Mouse (Mus musculus) limb, embryonic 14.5 days (tissue): ENCODE measurements around the gene Pacrg. TPM values are rescaled to one million over a fixed set of nuclear protein-coding genes. Genes with fewer than 3 reads are reported as not detected.

ENCODE experiments used
- ATAC-seq: fragments of 200-750 bp; cut with Nextera tagmentation; 2 replicates; pipeline ENCODE4 v1.8.0; 2017; ENCODE audit warnings: low read depth, moderate number of reproducible peaks, moderate TSS enrichment; ENCODE audit not compliant: low FRiP score
- DNase-seq: peaks from one replicate; pipeline ENCODE4 v3.0.0-alpha.2; 2015; ENCODE audit warnings: low spot score
- H3K27ac ChIP-seq: fragments of 300-500 bp; sonication (generic); replicated peaks from 2 replicates; pipeline ENCODE4 v1.5.1; 2014; ENCODE audit warnings: low read depth, mild to moderate bottlenecking, low read length, moderate library complexity, mixed read lengths
- H3K27me3 ChIP-seq: fragments of 300-500 bp; sonication (generic); 2 replicates; pipeline ENCODE4 v1.6.1; 2014; ENCODE audit warnings: low read length, mixed read lengths; ENCODE audit not compliant: control insufficient read depth, insufficient read depth
- H3K36me3 ChIP-seq: fragments of 300-500 bp; sonication (generic); 2 replicates; pipeline ENCODE4 v1.6.1; 2014; ENCODE audit warnings: mild to moderate bottlenecking, low read length, moderate library complexity, mixed read lengths; ENCODE audit not compliant: control insufficient read depth, insufficient read depth
- H3K4me1 ChIP-seq: fragments of 300-500 bp; sonication (generic); 2 replicates; pipeline ENCODE4 v1.6.1; 2014; ENCODE audit warnings: antibody characterized with exemption, low read length, mixed read lengths; ENCODE audit not compliant: control insufficient read depth, insufficient read depth
- H3K4me2 ChIP-seq: fragments of 300-500 bp; sonication (generic); replicated peaks from 2 replicates; pipeline ENCODE4 v1.6.1; 2014; ENCODE audit warnings: low read depth, mild to moderate bottlenecking, low read length, moderate library complexity; ENCODE audit not compliant: severe bottlenecking
- H3K4me3 ChIP-seq: fragments of 300-500 bp; sonication (generic); replicated peaks from 2 replicates; pipeline ENCODE4 v1.5.1; 2014; ENCODE audit warnings: low read length
- H3K9ac ChIP-seq: fragments of 300-500 bp; sonication (generic); 2 replicates; pipeline ENCODE4 v1.6.1; 2014; ENCODE audit warnings: mild to moderate bottlenecking, low read depth, low read length, moderate library complexity; ENCODE audit not compliant: severe bottlenecking
- H3K9me3 ChIP-seq: fragments of 300-500 bp; sonication (generic); 2 replicates; pipeline ENCODE4 v1.6.1; 2016; ENCODE audit warnings: low read length; ENCODE audit not compliant: control insufficient read depth
- POLR2A ChIP-seq: fragments of 200-500 bp; IDR thresholded peaks from 2 replicates; pipeline ENCODE4 v1.8.0; 2012; ENCODE audit warnings: inconsistent platforms, mild to moderate bottlenecking, moderate library complexity, borderline replicate concordance; ENCODE audit not compliant: insufficient read depth, insufficient read length; ENCODE audit errors: extremely low read depth
- WGBS: fragments of 180-500 bp; shearing (Covaris S2); extraction: QIAGEN DNeasy Blood & Tissue Kit; methylation state at CpG from one replicate; pipeline ENCODE4 v1.1.7; 2014; 5-methylcytosine and 5-hydroxymethylcytosine counted together
- polyA plus RNA-seq, 2 experiments: library from polyadenylated mRNA; depleted of rRNA in 1 of 2; stranded (reverse) in 1 of 2; unstranded in 1 of 2; fragments of >200 nt; fragmentation: Nextera tagmentation in 1 of 2; extraction: Ambion mirVana in 1 of 2; gene quantifications; 2 replicates each; pipeline versions ENCODE4 v1.2.1 to v1.2.3; 2012 to 2014

Pacrg gene
- polyA plus RNA-seq, 2 experiments, result 0.99 to 1.3 TPM

GRCm38 (mm10) chr17:10479020-10479707 is 360.9 kb downstream of the Pacrg start:
- Histone ChIP-seq H3K27me3 (no peaks in the 10 kb centered on the region), H3K36me3 (no peaks in the 10 kb centered on the region), H3K9me3 (no peaks in the 10 kb centered on the region), H3K4me3 (no peak overlapping the region), H3K4me2 (no peak overlapping the region), H3K4me1 (peaks cover 19% of the 10 kb centered on the region), H3K9ac (no peak overlapping the region), H3K27ac (peak overlapping the region; percentile 75)
- DNase-seq (peak; percentile 39), ATAC-seq (peak; percentile 86)
- TF ChIP-seq POLR2A, result no peak
- 11% methylated on average over 17 of the region's 17 CpGs for WGBS

GRCm38 (mm10) chr17:10478377-10478776 is 361.7 kb downstream of the Pacrg start:
- Histone ChIP-seq H3K4me1 (peaks cover 19% of the 10 kb centered on the region), H3K9me3 (no peaks in the 10 kb centered on the region), H3K36me3 (no peaks in the 10 kb centered on the region), H3K27me3 (no peaks in the 10 kb centered on the region), H3K27ac (peak overlapping the region; percentile 75; the same call in 1 of the 2 replicates), H3K4me3 (no peak overlapping the region), H3K4me2 (no peak overlapping the region), H3K9ac (no peak overlapping the region)
- WGBS, result 44% methylated on average over 3 of the region's 3 CpGs
- no peak for DNase-seq
- ATAC-seq, result no peak
- no peak for TF ChIP-seq POLR2A

GRCm38 (mm10) chr17:10476807-10477206 is 363.3 kb downstream of the Pacrg start:
- no peak overlapping the region for H3K27ac ChIP-seq
- H3K27me3 ChIP-seq, result no peaks in the 10 kb centered on the region
- H3K36me3 ChIP-seq, result no peaks in the 10 kb centered on the region
- WGBS, result 64% methylated on average over 7 of the region's 7 CpGs
- no peak overlapping the region for H3K4me2 ChIP-seq
- H3K9me3 ChIP-seq, result no peaks in the 10 kb centered on the region
- no peak for TF ChIP-seq POLR2A
- DNase-seq (no peak), ATAC-seq (no peak)
- no peak overlapping the region for H3K4me3 ChIP-seq
- no peak overlapping the region for H3K9ac ChIP-seq
- peaks cover 19% of the 10 kb centered on the region for H3K4me1 ChIP-seq

- DNase-seq, result no peak
- ATAC-seq, result no peak
- H3K4me3 ChIP-seq, result no peak overlapping the region
- no peak overlapping the region for H3K4me2 ChIP-seq
- no peak overlapping the region for H3K27ac ChIP-seq
- peaks cover 19% of the 10 kb centered on the region for H3K4me1 ChIP-seq
- H3K27me3 ChIP-seq, result no peaks in the 10 kb centered on the region
- 85% methylated on average over 6 of the region's 6 CpGs for WGBS
- no peaks in the 10 kb centered on the region for H3K36me3 ChIP-seq
- H3K9me3 ChIP-seq, result no peaks in the 10 kb centered on the region
- H3K9ac ChIP-seq, result no peak overlapping the region
- TF ChIP-seq POLR2A, result no peak
These were observed 365.1 kb downstream of the Pacrg start for GRCm38 (mm10) chr17:10474972-10475371.

- no peaks in the 10 kb centered on the region for H3K36me3 ChIP-seq
- H3K9me3 ChIP-seq, result no peaks in the 10 kb centered on the region
- DNase-seq (no peak), ATAC-seq (no peak)
- peaks cover 14% of the 10 kb centered on the region for H3K4me1 ChIP-seq
- 69% methylated on average over 7 of the region's 7 CpGs for WGBS
- no peak overlapping the region for H3K4me3 ChIP-seq
- H3K4me2 ChIP-seq, result no peak overlapping the region
- no peaks in the 10 kb centered on the region for H3K27me3 ChIP-seq
- no peak overlapping the region for H3K9ac ChIP-seq
- H3K27ac ChIP-seq, result no peak overlapping the region
- TF ChIP-seq POLR2A, result no peak
These were observed 366.2 kb downstream of the Pacrg start for GRCm38 (mm10) chr17:10473826-10474384.
